Mouse (Mus musculus) heart, postnatal 0 days (tissue): ENCODE results near the gene A830005F24Rik.

ENCODE experiments used
- CTCF ChIP-seq: IDR thresholded peaks from 2 replicates; pipeline ENCODE4 v1.5.1; 2016; ENCODE audit warnings: antibody characterized with exemption, control low read depth, low read depth
- EP300 ChIP-seq: IDR thresholded peaks from 2 replicates; pipeline ENCODE4 v1.6.1; 2016; ENCODE audit warnings: antibody characterized with exemption, low read depth

DNA sequence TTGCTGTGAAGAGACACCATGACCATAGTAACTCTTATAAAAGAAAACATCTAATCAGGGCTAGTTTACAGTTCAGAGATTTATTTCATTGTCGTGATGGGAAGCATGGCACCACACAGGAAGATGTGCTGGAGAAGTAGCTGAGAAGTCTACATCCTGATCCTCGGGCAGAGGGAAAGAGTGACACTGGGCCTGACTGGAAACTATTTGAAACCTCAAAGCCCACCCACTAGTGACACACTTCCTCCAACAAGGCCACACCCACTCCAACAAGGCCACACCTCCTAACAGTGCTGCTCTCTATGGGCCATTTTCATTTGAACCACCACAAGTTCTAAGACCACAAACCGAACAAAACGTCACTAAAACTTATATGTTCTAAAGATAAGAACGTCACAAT, 12.4 kb downstream of the A830005F24Rik start:
- TF ChIP-seq EP300 (no peak), CTCF (no peak)
